Mouse (Mus musculus) liver, embryonic 14.5 days (tissue): ENCODE measurements around the gene Ajuba. TPM values are rescaled to one million over a fixed set of nuclear protein-coding genes. Genes with fewer than 3 reads are reported as not detected.

Source experiments
- ATAC-seq: fragments of 200-750 bp; cut with Nextera tagmentation; 2 replicates; pipeline ENCODE4 v1.8.0; 2017; ENCODE audit warnings: moderate number of reproducible peaks, mild to moderate bottlenecking, moderate library complexity; ENCODE audit not compliant: insufficient read depth
- DNase-seq, 3 experiments: peaks; one replicate each; pipeline ENCODE4 v3.0.0-alpha.2; 2012 to 2013; ENCODE audit warnings: low read depth in 3 of 3, low spot score in 3 of 3
- H3K27ac ChIP-seq: fragments of 300-500 bp; sonication (generic); 2 replicates; pipeline ENCODE4 v1.5.1; 2014; ENCODE audit warnings: moderate library complexity, mild to moderate bottlenecking, control low read depth, inconsistent platforms
- H3K27me3 ChIP-seq: fragments of 300-500 bp; sonication (generic); 2 replicates; pipeline ENCODE4 v1.6.1; 2014; ENCODE audit warnings: mild to moderate bottlenecking, low read length, moderate library complexity; ENCODE audit not compliant: control insufficient read depth, insufficient read depth
- H3K36me3 ChIP-seq: fragments of 300-500 bp; sonication (generic); replicated peaks from 2 replicates; pipeline ENCODE4 v1.6.1; 2014; ENCODE audit warnings: low read depth; ENCODE audit not compliant: control insufficient read depth, insufficient read depth
- H3K4me1 ChIP-seq, 2 experiments: fragments of 200-500 bp in 1 of 2; fragments of 300-500 bp in 1 of 2; sonication (generic) in 1 of 2; replicated peaks; 2 replicates each; pipeline ENCODE4 v1.6.1; 2012 to 2014; ENCODE audit warnings: antibody characterized with exemption in 1 of 2, inconsistent platforms in 1 of 2, low read length in 1 of 2; ENCODE audit not compliant: control insufficient read depth in 2 of 2, insufficient read depth in 2 of 2
- H3K4me2 ChIP-seq: fragments of 300-500 bp; sonication (generic); 2 replicates; pipeline ENCODE4 v1.6.1; 2014; ENCODE audit warnings: low read depth, mild to moderate bottlenecking, control low read depth, moderate library complexity
- H3K4me3 ChIP-seq, 2 experiments: fragments of 200-500 bp in 1 of 2; fragments of 300-500 bp in 1 of 2; sonication (generic) in 1 of 2; 2 replicates each; pipeline ENCODE4 v1.5.1; 2012 to 2014; ENCODE audit warnings: low read depth in 2 of 2, low read length in 2 of 2, mild to moderate bottlenecking in 2 of 2, control low read depth in 1 of 2, inconsistent platforms in 1 of 2, moderate library complexity in 1 of 2; ENCODE audit not compliant: insufficient read depth in 1 of 2
- H3K9ac ChIP-seq: fragments of 300-500 bp; sonication (generic); replicated peaks from 2 replicates; pipeline ENCODE4 v1.6.1; 2014; ENCODE audit warnings: mild to moderate bottlenecking, control low read depth, moderate library complexity
- H3K9me3 ChIP-seq: fragments of 300-500 bp; sonication (generic); 2 replicates; pipeline ENCODE4 v1.6.1; 2016; ENCODE audit warnings: low read length, mixed read lengths; ENCODE audit not compliant: control insufficient read depth
- CTCF ChIP-seq: IDR thresholded peaks from 2 replicates; pipeline ENCODE4 v1.5.1; 2016; ENCODE audit warnings: antibody characterized with exemption, low read depth, control low read depth
- EP300 ChIP-seq: IDR thresholded peaks from 2 replicates; pipeline ENCODE4 v1.6.1; 2016; ENCODE audit warnings: antibody characterized with exemption, low read depth
- WGBS: fragments of 180-500 bp; shearing (Covaris S2); extraction: QIAGEN DNeasy Blood & Tissue Kit; methylation state at CpG from one replicate; pipeline ENCODE4 v1.1.7; 2014; ENCODE audit not compliant: insufficient replicate concordance; 5-methylcytosine and 5-hydroxymethylcytosine counted together
- polyA plus RNA-seq, 2 experiments: library from polyadenylated mRNA; depleted of rRNA in 1 of 2; stranded (reverse) in 1 of 2; unstranded in 1 of 2; fragments of >200 nt; fragmentation: Nextera tagmentation in 1 of 2; extraction: Ambion mirVana in 1 of 2; gene quantifications; 2 replicates each; pipeline versions ENCODE4 v1.2.1 to v1.2.3; 2012 to 2014

Gene Ajuba
- polyA plus RNA-seq, 2 experiments = 1.0 to 3.7 TPM

- Histone ChIP-seq H3K9ac (no peak overlapping the region), H3K4me3 (no peak overlapping the region), H3K36me3 (peaks cover 3% of the 10 kb centered on the region), H3K27ac (no peak overlapping the region), H3K27me3 (no peaks in the 10 kb centered on the region), H3K9me3 (no peaks in the 10 kb centered on the region), H3K4me2 (no peak overlapping the region), H3K4me1 (no peaks in the 10 kb centered on the region)
- ATAC-seq (no peak), DNase-seq (no peak)
- 85% methylated on average over 11 of the region's 11 CpGs for WGBS
- no peak for TF ChIP-seq CTCF
- no peak for TF ChIP-seq EP300
Measured at GRCm38 (mm10) chr14:54540771-54541170, 36.6 kb downstream of the Ajuba start.

- no peak overlapping the region for H3K4me2 ChIP-seq
- peaks cover 3% of the 10 kb centered on the region; the same call in 1 of the 2 replicates for H3K36me3 ChIP-seq
- DNase-seq (no peak), ATAC-seq (no peak)
- no peaks in the 10 kb centered on the region for H3K9me3 ChIP-seq
- no peak for TF ChIP-seq EP300
- TF ChIP-seq CTCF = peak; percentile 45
- H3K9ac ChIP-seq = no peak overlapping the region
- H3K27me3 ChIP-seq = no peaks in the 10 kb centered on the region
- 80% methylated on average over 2 of the region's 2 CpGs for WGBS
- no peak overlapping the region for H3K27ac ChIP-seq
- H3K4me1 ChIP-seq = no peaks in the 10 kb centered on the region
- H3K4me3 ChIP-seq = no peak overlapping the region
Measured at GRCm38 (mm10) chr14:54538580-54538979, 38.8 kb downstream of the Ajuba start.

GRCm38 (mm10) chr14:54528446-54529111, 48.8 kb downstream of the Ajuba start:
- no peaks in the 10 kb centered on the region for H3K36me3 ChIP-seq
- no peaks in the 10 kb centered on the region for H3K9me3 ChIP-seq
- no peaks in the 10 kb centered on the region; the same call in 1 of the 2 replicates for H3K27me3 ChIP-seq
- no peak overlapping the region for H3K27ac ChIP-seq
- WGBS = 13% methylated on average over 17 of the region's 17 CpGs
- TF ChIP-seq EP300 (no peak), CTCF (peak; percentile 90)
- peak; percentile 47 to 56 (median 49) for DNase-seq
- no peaks in the 10 kb centered on the region for H3K4me1 ChIP-seq
- H3K9ac ChIP-seq = no peak overlapping the region
- ATAC-seq = peak; percentile 39; the same call in 1 of the 2 replicates
- H3K4me2 ChIP-seq = no peak overlapping the region
- H3K4me3 ChIP-seq = no peak overlapping the region

DNA sequence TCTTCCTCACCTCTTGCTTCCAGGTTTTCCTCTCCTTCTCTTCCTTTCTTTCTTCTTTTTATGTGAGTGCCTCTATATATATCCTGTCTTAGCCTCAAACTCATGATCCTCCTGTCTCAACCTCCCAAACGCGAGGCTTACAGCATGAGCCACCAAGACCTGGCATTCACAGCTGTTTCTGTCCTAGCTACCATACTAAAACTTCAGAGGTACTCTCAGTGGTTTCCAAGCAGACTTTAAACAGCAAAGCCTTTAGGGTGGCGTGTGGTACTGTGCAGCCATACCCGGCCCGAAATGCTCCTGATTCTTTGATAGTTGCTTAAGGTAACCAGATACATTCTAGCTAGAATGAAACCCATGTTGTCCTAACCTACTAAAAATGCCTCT, 49.4 kb downstream of the Ajuba start:
- Histone ChIP-seq H3K9ac (no peak overlapping the region), H3K9me3 (no peaks in the 10 kb centered on the region), H3K4me1 (no peaks in the 10 kb centered on the region), H3K27ac (no peak overlapping the region), H3K27me3 (no peaks in the 10 kb centered on the region; the same call in 1 of the 2 replicates), H3K4me3 (no peak overlapping the region), H3K36me3 (no peaks in the 10 kb centered on the region), H3K4me2 (no peak overlapping the region)
- DNase-seq = no peak
- WGBS = 28% methylated on average over 5 of the region's 5 CpGs
- no peak for TF ChIP-seq EP300
- ATAC-seq = no peak

DNA sequence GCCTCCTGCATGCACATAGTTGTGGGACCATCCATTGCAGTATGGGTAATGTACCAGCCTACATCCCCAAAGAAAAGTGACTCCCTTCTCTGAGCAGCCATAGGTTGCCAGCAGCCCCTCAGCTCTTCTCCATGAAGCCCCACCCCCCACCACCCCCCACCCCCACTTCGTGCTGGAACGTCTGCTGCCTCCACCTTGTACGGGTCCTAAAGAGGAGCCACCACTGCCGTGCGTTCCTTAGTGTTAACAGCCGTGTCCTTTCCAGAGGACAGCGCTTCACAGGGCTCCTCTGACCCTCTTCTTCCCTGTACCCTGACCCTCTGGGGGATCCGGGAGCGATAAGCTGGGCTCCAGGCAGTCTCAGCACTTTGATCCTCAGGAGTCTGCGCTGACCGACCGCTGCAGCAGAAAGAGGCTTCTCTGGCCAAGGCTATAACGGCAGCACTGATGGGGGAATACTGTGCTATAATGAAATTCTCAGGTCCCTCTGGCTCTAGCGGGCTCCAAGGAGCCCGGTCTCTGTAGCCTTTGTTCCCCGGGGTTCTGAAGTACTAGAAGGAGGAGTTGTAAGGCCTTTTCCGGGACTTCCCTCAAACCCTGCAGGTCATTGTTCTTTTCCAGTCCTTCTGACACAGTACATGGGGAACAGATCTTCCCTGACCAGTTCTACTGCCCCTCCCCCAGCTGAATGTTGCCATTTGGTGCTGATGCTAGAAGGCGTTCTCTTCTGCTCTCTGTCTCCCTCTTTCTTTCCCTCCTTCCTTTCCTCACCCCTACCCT, 49.9 kb downstream of the Ajuba start:
- WGBS = 4% methylated on average over 18 of the region's 18 CpGs
- DNase-seq = no peak

More for the DNA sequence above, 49.9 kb downstream of the Ajuba start:
- no peak for TF ChIP-seq EP300
- no peak for TF ChIP-seq CTCF
- Histone ChIP-seq H3K27ac (no peak overlapping the region), H3K4me3 (peak overlapping the region in 1 of 2 experiments; percentile 34; a peak in 1 of 4 replicates), H3K27me3 (no peaks in the 10 kb centered on the region; the same call in 1 of the 2 replicates), H3K36me3 (no peaks in the 10 kb centered on the region), H3K4me2 (peak overlapping the region; percentile 27), H3K9ac (no peak overlapping the region), H3K9me3 (no peaks in the 10 kb centered on the region), H3K4me1 (no peaks in the 10 kb centered on the region)
- ATAC-seq = no peak
